Mouse (Mus musculus) ovary, adult 18-20 months (tissue): Measurements from ENCODE around the gene Tcta.
A peak's percentile ranks its signal among the peaks of the same experiment; 100 is the strongest.
"Not testable (repeated sequence)": the region's sequence is repeated elsewhere in the genome, so short reads cannot be mapped to it uniquely, and the experiment has no call there.

Experiments
- DNase-seq: peaks from one replicate; pipeline ENCODE4 v3.0.0; 2022; ENCODE audit warnings: low spot score, mixed read lengths

The Tcta gene

DNA sequence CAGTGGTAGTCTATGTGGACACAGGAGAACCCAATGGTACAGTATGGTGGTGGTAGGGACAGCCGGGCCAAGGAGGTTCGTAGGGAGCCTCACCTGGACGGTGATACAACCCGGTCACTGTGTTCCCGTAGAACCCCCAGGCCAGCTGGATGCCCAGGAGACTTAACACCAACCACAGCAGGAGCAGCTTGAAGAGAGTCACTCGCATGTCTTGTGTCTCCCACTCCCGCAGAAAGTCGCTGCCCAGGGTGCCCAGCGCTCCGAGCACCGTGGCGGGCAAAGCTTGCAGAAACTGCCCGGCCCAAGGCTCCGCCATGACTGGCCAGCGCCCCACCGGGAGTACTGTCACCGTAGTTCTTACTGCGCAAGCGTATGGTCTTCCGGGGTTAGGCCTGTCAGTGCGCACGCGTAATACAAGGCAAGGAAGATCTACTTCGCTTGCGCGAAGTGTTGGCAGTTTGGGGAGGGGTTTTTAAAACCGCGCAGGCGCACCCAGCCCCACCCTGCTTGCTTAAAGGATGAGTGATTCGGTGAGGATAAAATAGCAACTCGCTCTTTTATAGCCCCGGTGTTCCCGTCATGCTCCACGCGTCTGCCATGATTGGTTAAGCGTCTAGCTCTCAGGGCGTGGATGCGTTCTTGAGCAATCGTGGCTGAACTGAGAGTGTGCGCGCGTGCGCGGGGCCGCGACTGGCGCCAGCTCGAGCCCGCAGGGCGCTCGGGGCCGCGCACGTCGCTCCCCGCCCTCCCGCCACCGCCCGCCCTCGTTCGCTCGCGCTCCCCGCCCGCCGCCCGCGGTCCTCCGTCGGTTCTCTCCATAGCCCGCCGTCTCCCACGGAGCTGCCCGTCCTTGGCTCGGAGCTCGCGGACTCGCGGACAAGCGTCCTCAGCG lies at the start of gene Tcta, which contains the start of gene Rhoa:
Tcta (minus strand) TSS at position 532 of the 892 bp plus-strand sequence.
Rhoa (plus strand) TSS at position 501 of the 892 bp plus-strand sequence.
- peak; percentile 99 for DNase-seq

DNA sequence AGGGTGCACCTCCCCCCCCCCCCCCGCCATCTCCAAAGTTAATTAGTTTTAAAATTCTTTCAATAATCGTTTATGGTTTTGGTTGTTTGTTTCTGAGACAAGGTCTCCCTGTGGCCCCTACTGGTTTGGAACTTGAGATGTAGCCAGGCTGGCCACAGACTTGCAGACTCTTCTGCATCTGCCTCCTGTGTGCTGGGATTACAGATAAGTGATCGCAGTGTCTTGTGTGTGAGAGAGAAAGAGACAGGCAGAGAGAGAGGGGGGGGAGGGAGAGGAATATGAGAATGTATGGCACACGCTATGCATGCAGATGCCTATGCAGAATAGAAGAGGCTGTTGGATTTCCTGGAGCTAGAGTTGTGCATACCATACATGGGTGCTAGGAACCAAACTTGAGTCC lies 43.8 kb upstream of the Tcta start:
- no peak for DNase-seq

DNA sequence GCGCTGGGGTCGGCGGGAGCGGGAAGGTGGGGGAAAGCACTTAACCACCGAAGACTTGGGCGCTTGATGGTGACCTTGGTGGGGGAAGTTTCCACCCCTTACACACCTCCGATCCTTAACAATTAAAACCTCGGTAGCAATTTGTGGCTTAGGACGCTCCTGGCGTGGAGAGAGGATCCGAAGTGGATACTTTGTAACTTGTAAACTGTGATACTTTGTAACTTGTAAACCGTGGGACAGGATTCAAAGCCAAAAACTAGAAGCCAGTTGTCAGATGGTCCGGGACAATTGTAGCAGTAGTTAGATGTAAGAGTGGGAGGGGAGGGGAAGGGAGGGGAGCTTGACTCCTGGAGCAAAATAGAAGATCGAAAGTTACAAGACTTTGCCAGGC lies 42.3 kb upstream of the Tcta start:
- DNase-seq, result no peak

DNA sequence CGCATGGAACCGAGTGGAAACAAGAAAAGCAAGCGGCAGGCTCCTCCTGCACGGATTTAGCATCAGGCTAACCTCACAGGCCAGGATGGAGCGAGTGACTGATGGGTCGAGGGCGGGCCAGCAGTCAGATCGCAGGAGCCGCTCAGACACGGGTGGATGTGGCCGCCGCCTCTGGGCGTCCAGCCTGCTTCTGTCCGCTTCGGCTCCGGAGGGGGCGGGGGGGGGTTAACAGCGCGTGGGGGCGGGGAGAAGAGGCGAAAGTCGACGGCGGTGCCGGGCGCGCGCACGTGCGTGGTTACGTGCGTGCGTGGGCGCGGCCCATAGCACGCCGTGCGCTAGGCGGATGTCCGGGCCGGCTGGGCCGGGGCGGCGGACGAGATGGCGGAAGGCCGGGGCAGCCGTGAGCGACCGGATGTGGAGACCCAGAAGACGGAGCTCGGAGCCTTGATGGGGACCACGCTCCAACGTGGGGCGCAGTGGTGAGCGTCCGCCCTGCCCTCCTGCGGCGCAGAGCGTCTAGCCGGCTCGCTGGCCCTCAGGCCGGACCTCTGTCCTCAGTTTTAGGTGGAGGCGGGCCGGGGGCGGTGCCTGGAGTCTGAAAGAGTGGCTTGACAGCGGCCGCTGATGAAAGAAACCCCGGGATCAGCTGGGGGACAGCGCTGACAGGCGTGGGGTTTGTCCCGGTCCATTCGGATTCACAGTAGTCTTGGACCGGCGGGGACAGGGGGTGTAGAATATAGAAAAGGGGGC lies 41.8 kb upstream of the Tcta start, which contains the start of gene Usp4:
Usp4 (plus strand) TSS at position 314 of the 750 bp plus-strand sequence.
- DNase-seq, result peak; percentile 80

DNA sequence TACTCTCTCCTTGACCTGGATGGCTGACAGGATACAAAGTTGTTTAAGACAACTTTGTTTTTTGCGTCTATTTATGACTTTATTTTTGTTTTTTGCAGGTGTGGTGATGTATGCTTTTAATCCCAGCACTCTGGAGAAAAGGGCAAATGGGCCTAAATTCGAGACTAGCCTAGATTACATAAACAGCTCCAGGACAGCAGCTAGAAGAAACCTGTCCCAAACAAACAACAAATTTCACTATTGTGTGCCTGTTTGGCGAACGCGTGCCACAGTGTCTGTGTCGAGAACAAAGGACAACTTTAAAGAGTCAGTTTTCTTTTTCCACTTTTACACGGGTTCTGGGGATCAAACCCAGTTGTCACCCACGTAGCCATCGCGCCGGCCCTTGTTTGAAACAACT lies 41.1 kb upstream of the Tcta start:
- DNase-seq, result no peak

DNA sequence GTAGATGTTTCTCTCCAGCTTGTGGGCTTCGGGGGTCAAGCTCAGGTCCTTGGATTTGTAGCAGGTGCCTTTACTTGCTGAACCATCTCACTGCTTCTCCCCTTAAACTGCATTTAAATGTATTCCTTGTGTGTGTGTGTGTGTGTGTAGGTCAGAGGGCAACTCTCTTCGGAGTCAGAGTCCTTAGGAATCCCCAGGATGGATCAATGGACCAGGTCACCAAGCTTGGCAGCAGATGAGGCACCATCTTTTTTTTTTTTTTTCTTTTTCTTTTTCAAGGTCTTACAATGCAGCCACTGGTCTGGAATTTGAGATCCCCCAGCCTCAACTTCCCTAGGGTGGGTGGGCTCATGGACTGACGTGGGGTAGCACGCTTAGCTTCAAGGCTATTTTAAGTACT lies 38.5 kb upstream of the Tcta start:
- no peak for DNase-seq

DNA sequence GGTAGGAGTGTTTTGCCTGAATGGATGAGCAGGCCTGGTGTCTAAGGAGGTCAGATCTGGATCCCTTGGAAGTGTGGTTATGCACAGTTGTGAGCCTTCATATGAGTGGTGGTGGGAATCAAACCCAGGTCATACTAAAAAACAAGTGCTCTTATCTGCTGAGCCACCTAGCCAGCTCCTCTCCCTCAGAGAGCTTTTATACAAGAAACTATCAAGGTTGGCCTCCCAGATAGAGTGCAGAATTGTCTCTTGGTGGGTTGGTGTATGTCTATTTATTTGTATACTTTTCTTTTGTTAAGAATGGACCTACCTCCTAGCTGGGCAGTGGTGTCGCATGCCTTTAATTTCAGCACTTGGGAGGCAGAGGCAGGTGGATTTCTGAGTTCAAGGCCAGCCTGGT lies 37.9 kb upstream of the Tcta start:
- DNase-seq, result no peak

DNA sequence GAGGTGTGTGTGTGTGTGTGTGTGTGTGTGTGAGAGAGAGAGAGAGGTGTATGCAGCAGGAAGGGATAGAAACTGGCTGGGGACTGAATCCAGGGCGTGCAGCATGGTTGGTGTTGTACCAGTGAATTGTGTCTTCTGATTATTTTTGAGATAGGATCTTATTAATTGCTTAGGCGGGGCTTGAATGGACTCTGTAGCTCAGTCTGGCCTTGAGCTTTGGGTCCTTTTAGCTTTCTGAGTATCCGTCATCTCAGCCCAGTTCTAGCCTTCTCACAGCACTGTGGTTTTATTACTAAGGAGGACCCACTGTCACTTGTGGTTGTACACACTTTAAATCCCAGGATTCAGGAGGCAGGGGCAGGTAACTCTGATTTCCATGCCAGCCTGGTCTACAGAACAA lies 37.4 kb upstream of the Tcta start:
- no peak for DNase-seq

DNA sequence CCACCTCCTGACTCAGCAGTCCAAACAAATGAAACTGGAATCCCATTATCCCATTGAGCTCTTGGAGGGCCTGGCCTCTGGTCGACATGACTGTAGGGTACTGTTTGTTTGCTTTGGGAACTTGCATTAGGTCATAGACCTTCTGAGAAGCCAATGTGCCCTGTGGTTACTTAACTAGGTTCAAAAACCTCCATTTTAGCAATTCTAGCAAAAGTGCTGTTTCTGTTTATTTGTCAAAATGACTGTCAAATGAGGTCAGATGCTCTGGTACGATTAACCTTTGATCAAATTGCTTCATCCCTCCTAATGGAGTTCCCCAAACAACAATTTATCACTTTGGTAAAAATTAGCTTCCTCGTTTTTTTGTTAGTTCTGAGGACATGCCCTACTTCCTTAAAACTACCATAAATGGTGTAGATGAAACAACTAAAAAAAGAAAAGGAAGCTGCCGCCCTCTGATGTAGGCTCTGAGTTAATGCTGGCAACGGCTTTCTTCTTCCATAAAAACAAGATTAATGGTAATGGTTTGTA lies 36.4 kb upstream of the Tcta start:
- DNase-seq, result no peak

DNA sequence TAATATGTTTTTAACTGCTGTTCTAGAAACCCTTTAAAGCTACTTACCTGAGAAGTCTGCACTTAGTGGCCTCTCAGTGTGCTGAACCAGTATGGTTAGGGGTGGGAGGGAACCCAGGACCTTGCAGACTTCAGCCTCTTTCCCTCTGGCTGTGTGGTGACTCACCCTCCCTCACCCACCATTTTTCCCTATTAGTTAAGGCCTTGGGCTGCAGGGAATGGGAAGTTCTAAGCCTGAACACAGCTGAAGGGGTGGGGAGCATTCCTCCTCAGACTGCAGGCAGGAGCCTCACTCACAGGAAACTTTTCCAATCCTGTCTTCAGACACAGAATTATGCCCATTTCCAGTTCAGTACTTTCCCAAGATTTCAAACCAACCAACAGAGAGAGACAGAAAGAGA lies 35.8 kb upstream of the Tcta start:
- DNase-seq, result no peak

DNA sequence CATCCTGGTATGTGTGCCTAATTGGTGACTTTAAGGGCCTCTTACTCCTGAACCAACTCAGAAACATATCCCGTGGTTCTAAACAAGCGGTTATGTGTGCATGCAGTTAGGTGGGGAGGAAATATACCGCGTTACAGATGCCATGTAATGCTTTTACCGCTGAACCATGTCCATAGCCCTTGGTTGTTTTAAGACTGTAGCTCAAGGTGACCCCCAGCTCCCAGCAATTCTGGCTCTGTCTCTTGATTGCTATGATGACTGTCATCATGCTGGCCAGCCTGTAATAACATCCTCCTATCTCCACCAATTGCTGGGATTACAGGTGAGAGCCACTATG lies 35.1 kb upstream of the Tcta start:
- DNase-seq, result no peak

DNA sequence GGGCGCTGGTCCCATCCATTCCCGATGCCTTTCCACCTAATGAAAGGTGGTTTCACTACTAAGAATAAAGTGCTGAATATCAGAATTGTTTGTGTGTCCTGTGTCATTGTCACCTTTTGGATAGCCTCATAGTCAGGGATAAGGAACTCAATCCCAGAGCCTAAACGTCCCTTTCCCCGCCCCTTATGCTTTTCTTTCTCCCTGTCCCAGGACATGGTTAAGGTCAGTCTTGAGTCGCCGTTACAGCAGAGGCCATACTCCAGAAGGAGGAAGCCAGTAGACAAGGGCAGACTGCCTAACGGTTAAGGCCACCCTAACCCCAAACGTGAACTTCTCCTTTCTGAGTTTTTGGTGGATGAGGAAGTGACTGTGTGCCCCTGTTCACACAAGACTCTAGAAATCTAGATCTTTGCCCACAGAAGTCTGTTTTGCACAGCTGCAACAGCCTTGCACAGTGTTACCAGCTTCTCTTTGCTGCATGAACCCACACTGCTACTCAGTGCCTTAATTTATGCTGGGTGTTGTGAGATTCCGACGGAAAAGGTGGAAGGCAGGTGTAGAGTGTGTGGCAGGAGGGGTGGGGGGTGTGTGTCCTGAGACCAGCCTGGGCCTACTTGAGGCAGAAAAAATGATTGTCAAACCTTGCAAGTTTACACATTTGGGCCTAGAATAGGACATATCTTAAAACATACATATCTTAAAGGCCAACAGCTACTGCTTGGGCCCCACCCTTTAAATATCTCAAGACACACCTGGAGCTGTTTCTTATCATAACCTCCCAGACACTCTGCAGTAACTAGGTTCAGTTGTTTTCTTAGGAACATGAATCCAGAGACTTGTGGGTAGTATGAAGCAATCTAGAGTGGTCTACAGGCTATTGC lies 34.5 kb upstream of the Tcta start:
- no peak for DNase-seq

DNA sequence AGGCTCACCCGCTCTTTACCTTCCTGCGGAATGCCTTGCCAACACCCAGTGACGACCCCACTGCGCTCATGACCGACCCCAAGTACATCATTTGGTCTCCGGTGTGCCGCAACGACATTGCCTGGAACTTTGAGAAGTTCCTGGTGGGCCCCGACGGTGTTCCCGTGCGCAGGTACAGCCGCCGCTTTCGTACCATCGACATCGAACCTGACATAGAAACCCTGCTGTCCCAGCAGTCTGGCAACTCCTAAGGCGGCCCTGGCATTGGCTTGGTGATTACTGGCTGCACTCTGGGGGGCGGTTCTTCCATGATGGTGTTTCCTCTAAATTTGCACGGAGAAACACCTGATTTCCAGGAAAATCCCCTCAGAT lies 33.9 kb upstream of the Tcta start:
- DNase-seq, result no peak

DNA sequence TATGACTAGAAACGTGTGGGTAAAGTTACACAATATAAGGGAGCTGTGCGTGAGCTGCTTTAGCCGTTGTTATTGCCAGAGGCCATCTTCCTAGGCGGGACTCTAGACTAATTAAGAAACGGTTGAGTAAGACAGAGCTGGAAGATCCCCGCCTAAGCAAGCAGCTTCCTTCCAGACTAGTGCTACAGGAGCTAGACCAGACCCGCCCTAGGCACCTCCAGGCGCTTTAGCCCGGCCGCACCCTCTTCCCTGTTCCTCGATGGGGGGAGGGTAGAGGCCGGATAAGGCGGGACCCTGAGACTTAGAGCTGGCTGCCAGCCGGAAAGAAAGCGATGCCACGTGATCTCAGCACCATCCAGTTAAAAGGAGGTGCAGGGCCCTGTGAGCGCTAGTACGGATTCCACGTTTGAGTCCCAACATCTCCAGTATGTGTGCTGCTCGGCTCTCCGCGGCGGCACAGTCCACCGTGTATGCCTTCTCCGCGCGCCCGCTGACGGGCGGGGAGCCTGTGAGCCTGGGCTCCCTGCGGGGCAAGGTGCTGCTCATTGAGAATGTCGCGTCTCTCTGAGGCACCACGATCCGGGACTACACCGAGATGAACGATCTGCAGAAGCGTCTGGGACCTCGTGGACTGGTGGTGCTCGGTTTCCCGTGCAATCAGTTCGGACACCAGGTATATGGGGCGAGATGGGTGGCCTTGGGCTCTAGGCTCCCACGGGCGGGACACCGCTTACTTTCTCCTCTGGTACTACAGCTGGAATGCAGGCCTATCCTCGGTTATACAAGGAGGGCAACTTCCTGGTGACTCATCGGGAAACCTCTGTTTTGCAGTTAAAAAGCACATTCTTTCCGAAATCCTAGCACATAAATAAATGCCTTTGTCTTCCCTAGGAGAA lies 33.2 kb upstream of the Tcta start, which contains the start of gene Gpx1:
Gpx1 (plus strand) TSS at position 18 of the 896 bp plus-strand sequence.
- DNase-seq, result peak; percentile 92

DNA sequence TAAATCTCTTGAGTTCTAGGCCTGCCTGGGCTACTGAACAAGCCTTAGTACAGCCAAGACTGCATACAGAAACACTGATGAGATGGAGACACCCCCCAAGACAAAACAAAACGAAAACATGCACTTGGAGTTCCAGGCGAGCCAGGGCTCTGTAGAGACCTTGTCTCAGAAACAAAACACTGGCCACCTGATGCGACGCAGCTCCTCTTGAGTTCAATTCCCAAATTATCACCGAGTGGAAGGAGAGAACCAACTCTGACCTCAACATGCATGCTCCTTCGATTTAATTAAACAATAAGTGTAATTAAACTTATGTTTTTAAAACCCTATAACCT lies 32.6 kb upstream of the Tcta start:
- no peak for DNase-seq

DNA sequence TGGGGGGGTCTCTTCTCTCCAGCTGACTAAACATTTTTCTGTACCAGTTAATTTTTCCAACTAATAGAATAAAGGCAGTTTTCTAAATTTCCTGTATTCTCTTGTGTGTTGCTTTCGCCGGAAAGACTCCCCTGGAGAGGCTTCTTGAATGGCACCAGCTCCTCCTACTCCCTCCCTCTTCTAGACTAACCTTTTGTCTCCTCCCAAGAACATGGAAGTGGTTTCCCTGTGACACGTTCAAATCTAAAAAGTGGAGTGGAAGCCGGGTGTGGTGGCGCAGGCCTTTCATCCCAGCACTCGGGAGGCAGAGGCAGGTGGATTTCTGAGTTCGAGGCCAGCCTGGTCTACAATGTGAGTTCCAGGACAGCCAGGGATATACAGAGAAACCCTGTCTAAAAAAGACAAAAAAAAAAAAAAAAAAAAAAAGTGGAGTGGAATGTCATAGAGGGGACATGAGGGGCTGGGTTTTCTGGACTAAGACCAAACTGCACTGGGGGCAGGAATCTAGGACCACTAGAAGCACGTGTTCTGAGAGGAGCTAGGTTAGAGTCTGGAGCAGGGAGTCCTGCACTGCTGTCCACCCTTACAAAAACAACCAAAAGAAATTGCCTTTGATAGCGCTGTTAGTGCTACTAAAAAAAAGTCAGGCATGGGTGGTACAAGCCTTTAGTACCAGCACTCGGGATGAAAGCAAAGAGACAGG lies 32.0 kb upstream of the Tcta start:
- DNase-seq, result no peak

DNA sequence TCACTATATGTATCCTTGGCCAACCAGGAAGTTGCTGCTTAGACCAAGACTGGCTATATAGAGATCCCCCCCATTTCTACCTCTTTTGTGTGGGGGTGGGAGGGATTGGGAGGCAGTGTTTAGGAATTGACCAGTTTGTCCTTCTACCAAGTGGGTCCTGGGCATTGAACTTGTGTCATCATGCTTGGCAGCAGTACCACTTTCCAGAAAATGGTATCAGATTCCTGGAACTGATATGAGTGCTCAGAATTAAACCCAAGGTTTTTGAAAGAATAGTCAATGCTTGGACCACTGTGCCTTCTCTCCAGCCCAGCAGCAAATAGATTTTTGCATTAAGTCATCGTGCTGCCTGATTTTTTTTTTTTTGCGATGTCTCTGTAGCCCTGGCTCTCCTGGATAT lies 19.9 kb upstream of the Tcta start:
- no peak for DNase-seq

DNA sequence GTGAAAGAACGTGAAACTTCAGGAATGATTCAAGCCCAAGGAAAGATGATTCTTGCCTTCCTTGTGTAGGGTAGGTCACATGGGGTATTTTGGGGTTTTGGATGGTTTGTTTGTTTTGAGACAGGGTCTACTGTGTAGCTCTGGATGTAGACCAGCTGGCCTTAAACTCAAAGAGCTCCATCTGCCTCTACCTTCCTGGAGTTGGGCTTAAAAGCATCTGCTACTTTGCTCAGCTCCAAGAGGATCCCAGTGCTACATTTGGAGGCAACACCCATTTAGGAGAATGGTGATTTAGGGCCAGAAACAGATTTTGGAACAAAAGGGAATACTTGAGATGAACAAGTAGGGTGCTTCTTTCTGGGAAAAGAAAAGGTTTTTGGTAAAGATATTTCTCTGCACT lies 18.8 kb upstream of the Tcta start:
- DNase-seq, result no peak

DNA sequence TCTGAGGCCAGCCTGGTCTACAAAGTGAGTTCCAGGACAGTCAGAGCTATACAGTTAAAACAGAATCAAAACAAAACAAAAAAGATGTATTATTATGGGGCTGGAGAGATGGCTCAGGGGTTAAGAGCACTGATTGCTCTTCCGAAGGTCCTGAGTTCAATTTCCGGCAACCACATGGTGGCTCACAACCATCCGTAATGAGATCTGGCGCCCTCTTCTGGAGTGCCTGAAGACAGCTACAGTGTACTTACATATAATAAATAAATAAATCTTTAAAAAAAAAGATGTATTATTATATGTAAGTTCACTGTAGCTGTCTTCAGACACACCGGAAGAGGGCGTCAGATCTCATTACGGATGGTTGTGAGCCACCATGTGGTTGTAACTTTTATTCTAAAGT lies 16.1 kb upstream of the Tcta start:
- not testable (repeated sequence) for DNase-seq

DNA sequence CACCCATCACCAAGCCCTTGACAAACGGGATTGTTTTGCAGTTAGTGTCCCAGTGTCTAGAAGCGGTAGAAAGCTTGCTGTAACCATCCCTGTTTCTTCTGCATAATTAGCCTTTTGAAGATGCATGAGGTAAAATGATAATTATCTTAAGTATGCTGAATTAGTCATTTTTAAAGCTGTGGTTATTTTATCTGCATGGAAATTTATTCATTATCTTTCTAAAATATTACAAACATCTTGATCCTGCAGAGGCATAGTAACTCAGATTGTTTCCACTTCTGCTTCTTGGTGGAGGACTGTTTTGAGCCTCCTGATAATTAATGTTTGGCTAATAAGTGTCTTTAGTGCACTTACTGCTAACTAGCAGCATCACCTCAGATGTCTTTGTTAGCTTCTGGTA lies 12.5 kb upstream of the Tcta start:
- no peak for DNase-seq

DNA sequence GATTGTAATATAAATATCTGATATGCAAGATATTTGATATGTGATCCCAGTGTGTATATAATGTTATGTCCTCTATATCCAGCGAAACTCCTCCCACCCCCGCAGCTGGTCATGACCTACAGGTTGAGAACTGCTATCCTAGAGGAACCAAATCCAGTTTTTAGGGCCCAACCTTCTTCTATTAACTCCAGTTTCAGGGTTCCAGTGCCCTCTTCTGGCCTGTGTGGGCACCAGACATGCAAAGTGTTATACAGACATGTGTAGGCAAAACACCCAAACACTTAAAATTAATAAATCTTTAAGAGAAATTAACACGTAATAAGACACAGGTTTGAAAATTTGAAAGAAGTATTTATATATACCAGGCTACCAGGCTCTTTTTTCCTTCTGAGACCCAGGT lies 11.6 kb upstream of the Tcta start:
- no peak for DNase-seq
